Mouse (Mus musculus) neural tube, embryonic 14.5 days (tissue): ENCODE measurements around the gene Padi6. TPM values are rescaled to one million over a fixed set of nuclear protein-coding genes. Genes with fewer than 3 reads are reported as not detected.

Experiments used
- ATAC-seq: fragments of 200-750 bp; cut with Nextera tagmentation; 2 replicates; pipeline ENCODE4 v1.8.0; 2017; ENCODE audit warnings: low read depth, mild to moderate bottlenecking, moderate TSS enrichment, moderate library complexity
- H3K27ac ChIP-seq: fragments of 300-500 bp; sonication (generic); 2 replicates; pipeline ENCODE4 v1.5.1; 2014; ENCODE audit warnings: low read depth, mild to moderate bottlenecking, control low read depth, low read length, moderate library complexity, mixed read lengths
- H3K27me3 ChIP-seq: fragments of 300-500 bp; sonication (generic); 2 replicates; pipeline ENCODE4 v1.6.1; 2014; ENCODE audit warnings: low read length; ENCODE audit not compliant: control insufficient read depth, insufficient read depth
- H3K36me3 ChIP-seq: fragments of 300-500 bp; sonication (generic); 2 replicates; pipeline ENCODE4 v1.6.1; 2014; ENCODE audit warnings: low read length, mixed read lengths; ENCODE audit not compliant: control insufficient read depth, insufficient read depth
- H3K4me1 ChIP-seq: fragments of 300-500 bp; sonication (generic); 2 replicates; pipeline ENCODE4 v1.6.1; 2014; ENCODE audit warnings: low read length; ENCODE audit not compliant: control insufficient read depth, insufficient read depth
- H3K4me2 ChIP-seq: fragments of 300-500 bp; sonication (generic); 2 replicates; pipeline ENCODE4 v1.6.1; 2014; ENCODE audit warnings: mild to moderate bottlenecking, low read depth, low read length, control low read depth
- H3K4me3 ChIP-seq: fragments of 300-500 bp; sonication (generic); 2 replicates; pipeline ENCODE4 v1.5.1; 2014; ENCODE audit warnings: low read depth, low read length, control low read depth, mixed read lengths
- H3K9ac ChIP-seq: fragments of 300-500 bp; sonication (generic); replicated peaks from 2 replicates; pipeline ENCODE4 v1.6.1; 2014; ENCODE audit warnings: low read depth, mild to moderate bottlenecking, control low read depth, low read length, mixed read lengths
- H3K9me3 ChIP-seq: fragments of 300-500 bp; sonication (generic); 2 replicates; pipeline ENCODE4 v1.6.1; 2016; ENCODE audit warnings: low read length; ENCODE audit not compliant: control insufficient read depth
- whole genome bisulfite sequencing: fragments of 180-500 bp; shearing (Covaris S2); extraction: QIAGEN DNeasy Blood & Tissue Kit; methylation state at CpG from one replicate; pipeline ENCODE4 v1.1.7; 2014; 5-methylcytosine and 5-hydroxymethylcytosine counted together
- polyA plus RNA-seq: library from polyadenylated mRNA; unstranded; fragments of >200 nt; fragmentation: Nextera tagmentation; extraction: Ambion mirVana; gene quantifications from 2 replicates; pipeline ENCODE4 v1.2.1, GENCODE M21; 2014

Padi6 gene
- polyA plus RNA-seq, 1 experiment from 2014 or later: 0.08 TPM

GRCm38 (mm10) chr4:140780507-140780906 is 38.1 kb upstream of the Padi6 start:
- H3K9ac ChIP-seq: no peak overlapping the region
- H3K27me3 ChIP-seq: no peaks in the 10 kb centered on the region
- H3K36me3 ChIP-seq: no peaks in the 10 kb centered on the region
- H3K4me3 ChIP-seq: no peak overlapping the region
- no peak for ATAC-seq
- 62% methylated on average over 14 of the region's 14 CpGs for WGBS
- H3K27ac ChIP-seq: no peak overlapping the region
- no peaks in the 10 kb centered on the region for H3K4me1 ChIP-seq
- H3K9me3 ChIP-seq: no peaks in the 10 kb centered on the region
- no peak overlapping the region for H3K4me2 ChIP-seq

- Histone ChIP-seq H3K9ac (no peak overlapping the region), H3K9me3 (no peaks in the 10 kb centered on the region), H3K27ac (no peak overlapping the region), H3K36me3 (no peaks in the 10 kb centered on the region), H3K4me2 (no peak overlapping the region), H3K27me3 (no peaks in the 10 kb centered on the region), H3K4me1 (no peaks in the 10 kb centered on the region), H3K4me3 (no peak overlapping the region)
- no peak for ATAC-seq
- 35% methylated on average over 19 of the region's 19 CpGs for WGBS
These were observed 37.5 kb upstream of the Padi6 start for GRCm38 (mm10) chr4:140779803-140780397.

- no peaks in the 10 kb centered on the region for H3K36me3 ChIP-seq
- H3K27ac ChIP-seq: no peak overlapping the region
- H3K4me2 ChIP-seq: no peak overlapping the region
- no peaks in the 10 kb centered on the region for H3K4me1 ChIP-seq
- no peaks in the 10 kb centered on the region for H3K27me3 ChIP-seq
- H3K9me3 ChIP-seq: no peaks in the 10 kb centered on the region
- no peak overlapping the region for H3K4me3 ChIP-seq
- no peak for ATAC-seq
- WGBS: 74% methylated on average over 13 of the region's 13 CpGs
- H3K9ac ChIP-seq: no peak overlapping the region
These were observed 34.2 kb upstream of the Padi6 start for GRCm38 (mm10) chr4:140776623-140777022.

- Histone ChIP-seq H3K27me3 (no peaks in the 10 kb centered on the region), H3K4me1 (no peaks in the 10 kb centered on the region), H3K36me3 (no peaks in the 10 kb centered on the region), H3K9me3 (no peaks in the 10 kb centered on the region), H3K4me3 (no peak overlapping the region), H3K27ac (no peak overlapping the region), H3K4me2 (no peak overlapping the region), H3K9ac (no peak overlapping the region)
- WGBS: 87% methylated on average over 10 of the region's 10 CpGs
- ATAC-seq: no peak
These were observed 33.4 kb upstream of the Padi6 start for GRCm38 (mm10) chr4:140775876-140776275.

- Histone ChIP-seq H3K4me1 (no peaks in the 10 kb centered on the region), H3K9me3 (no peaks in the 10 kb centered on the region), H3K9ac (no peak overlapping the region), H3K27me3 (no peaks in the 10 kb centered on the region), H3K36me3 (no peaks in the 10 kb centered on the region), H3K4me2 (no peak overlapping the region), H3K27ac (no peak overlapping the region), H3K4me3 (no peak overlapping the region)
- WGBS: 76% methylated on average over 9 of the region's 9 CpGs
- no peak for ATAC-seq
These were observed 32.5 kb upstream of the Padi6 start for GRCm38 (mm10) chr4:140774893-140775292.

GRCm38 (mm10) chr4:140774025-140774800 is 31.8 kb upstream of the Padi6 start, which contains the start of gene Padi4:
Padi4 (minus strand) TSS chr4:140774236.
- no peaks in the 10 kb centered on the region for H3K9me3 ChIP-seq
- no peak within 1 kb of the TSS for H3K4me2 ChIP-seq
- H3K36me3 ChIP-seq: no peaks in the 10 kb centered on the region
- no peak within 1 kb of the TSS for H3K4me3 ChIP-seq
- no peaks in the 10 kb centered on the region for H3K4me1 ChIP-seq
- H3K27ac ChIP-seq: no peak within 1 kb of the TSS
- H3K9ac ChIP-seq: no peak within 1 kb of the TSS
- no peaks in the 10 kb centered on the region for H3K27me3 ChIP-seq
- ATAC-seq: no peak
- 84% methylated on average over 21 of the region's 21 CpGs for WGBS

GRCm38 (mm10) chr4:140771091-140771490 is 28.6 kb upstream of the Padi6 start:
- no peak overlapping the region for H3K4me2 ChIP-seq
- no peak overlapping the region for H3K4me3 ChIP-seq
- H3K4me1 ChIP-seq: no peaks in the 10 kb centered on the region
- 40% methylated on average over 4 of the region's 4 CpGs for WGBS
- H3K9me3 ChIP-seq: no peaks in the 10 kb centered on the region
- no peak overlapping the region for H3K27ac ChIP-seq
- no peaks in the 10 kb centered on the region for H3K36me3 ChIP-seq
- ATAC-seq: no peak
- H3K27me3 ChIP-seq: no peaks in the 10 kb centered on the region
- H3K9ac ChIP-seq: no peak overlapping the region

GRCm38 (mm10) chr4:140770433-140770832 is 28.0 kb upstream of the Padi6 start:
- no peaks in the 10 kb centered on the region for H3K9me3 ChIP-seq
- 9% methylated on average over 13 of the region's 13 CpGs for WGBS
- H3K4me2 ChIP-seq: peak overlapping the region; percentile 24; the same call in 1 of the 2 replicates
- no peak overlapping the region for H3K9ac ChIP-seq
- no peak overlapping the region for H3K4me3 ChIP-seq
- H3K4me1 ChIP-seq: no peaks in the 10 kb centered on the region
- ATAC-seq: no peak
- H3K27ac ChIP-seq: no peak overlapping the region
- H3K36me3 ChIP-seq: no peaks in the 10 kb centered on the region
- H3K27me3 ChIP-seq: no peaks in the 10 kb centered on the region

- Histone ChIP-seq H3K4me1 (no peaks in the 10 kb centered on the region), H3K36me3 (no peaks in the 10 kb centered on the region), H3K4me2 (no peak overlapping the region), H3K27ac (no peak overlapping the region), H3K9ac (no peak overlapping the region), H3K9me3 (no peaks in the 10 kb centered on the region), H3K27me3 (no peaks in the 10 kb centered on the region), H3K4me3 (no peak overlapping the region)
- ATAC-seq: no peak
- 64% methylated on average over 5 of the region's 5 CpGs for WGBS
These were observed 26.5 kb upstream of the Padi6 start for GRCm38 (mm10) chr4:140768973-140769372.
